Mouse (Mus musculus) splenic B cell, adult 2 months (primary cell): ENCODE measurements around the gene Ephb2.

Source experiments
- DNase-seq: peaks from one replicate; pipeline ENCODE4 v3.0.0-alpha.2; 2011; ENCODE audit warnings: low read depth, low spot score
- H3K27me3 ChIP-seq: 2 replicates; pipeline ENCODE4 v1.6.1; 2012; ENCODE audit warnings: mild to moderate bottlenecking, low read length, moderate library complexity, mixed read lengths; ENCODE audit not compliant: control insufficient read depth, poor library complexity, insufficient read depth, severe bottlenecking
- H3K36me3 ChIP-seq: 2 replicates; pipeline ENCODE4 v1.6.1; 2012; ENCODE audit warnings: mild to moderate bottlenecking, low read length, moderate library complexity, mixed read lengths; ENCODE audit not compliant: control insufficient read depth, poor library complexity, insufficient read depth, severe bottlenecking

Ephb2 gene

DNA sequence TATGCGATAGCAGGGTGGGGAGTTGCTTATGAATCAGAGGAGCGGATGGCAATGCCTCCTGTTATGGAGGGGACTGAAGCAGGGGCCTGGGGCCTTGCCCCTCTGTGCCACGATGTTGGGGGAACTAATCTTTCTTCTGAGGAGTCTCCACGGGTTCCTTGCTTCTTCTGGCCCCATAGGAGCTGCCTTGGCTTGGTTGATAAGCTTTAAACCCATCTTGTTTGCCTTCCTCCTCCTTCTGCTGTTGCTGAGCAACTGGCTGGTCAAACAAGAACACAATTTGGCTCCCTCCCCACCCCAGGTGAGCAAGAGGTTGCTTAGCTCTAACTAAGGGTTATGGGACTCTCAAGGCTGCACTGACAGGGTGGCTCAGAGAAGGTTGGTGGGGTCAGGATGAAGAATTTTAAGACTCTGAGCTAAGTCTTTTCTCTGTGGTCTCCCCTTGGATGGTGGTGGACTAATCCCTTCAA, 225.4 kb downstream of the Ephb2 start, which contains the start of gene Tex46:
TSS of gene Tex46 (plus strand) at position 51 of the 470 bp plus-strand sequence.
- Histone ChIP-seq H3K36me3 (no peaks in the 10 kb centered on the region), H3K27me3 (no peaks in the 10 kb centered on the region)
- no peak for DNase-seq

DNA sequence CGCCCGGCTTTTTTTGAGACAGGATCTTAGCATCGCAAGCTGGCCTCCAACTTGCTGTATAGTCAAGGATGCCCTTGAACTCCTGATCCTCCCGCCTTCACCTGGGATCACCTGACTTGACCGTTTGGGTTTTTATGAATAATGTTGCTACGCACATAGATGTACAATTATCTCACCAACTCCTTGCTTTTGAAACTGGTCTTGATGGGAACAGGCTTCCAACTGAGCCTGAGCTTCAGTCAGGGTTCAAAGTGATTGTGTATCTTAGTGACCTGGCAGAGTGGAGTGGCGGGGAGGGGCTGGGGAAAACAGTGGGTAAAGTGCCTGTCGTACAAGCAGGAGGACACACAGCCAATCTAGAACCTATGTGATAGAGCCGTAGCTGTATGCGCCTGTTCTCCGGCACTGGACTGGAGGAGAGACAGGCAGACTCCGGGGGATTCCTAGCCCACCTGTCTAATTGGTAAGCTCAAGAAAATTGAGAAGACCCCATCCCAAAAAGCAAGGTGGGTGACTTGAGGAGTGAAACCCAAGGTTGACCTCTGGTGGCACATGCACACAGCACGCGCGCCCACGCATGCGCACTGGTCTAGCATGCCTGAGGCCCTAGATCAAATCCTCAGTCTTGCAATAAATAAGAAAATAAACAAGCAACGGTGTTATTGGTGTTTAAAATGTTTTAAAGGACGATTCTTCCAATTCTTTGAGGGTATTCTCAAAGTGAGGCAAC, 229.9 kb downstream of the Ephb2 start:
- Histone ChIP-seq H3K36me3 (no peaks in the 10 kb centered on the region), H3K27me3 (no peaks in the 10 kb centered on the region)
- no peak for DNase-seq

DNA sequence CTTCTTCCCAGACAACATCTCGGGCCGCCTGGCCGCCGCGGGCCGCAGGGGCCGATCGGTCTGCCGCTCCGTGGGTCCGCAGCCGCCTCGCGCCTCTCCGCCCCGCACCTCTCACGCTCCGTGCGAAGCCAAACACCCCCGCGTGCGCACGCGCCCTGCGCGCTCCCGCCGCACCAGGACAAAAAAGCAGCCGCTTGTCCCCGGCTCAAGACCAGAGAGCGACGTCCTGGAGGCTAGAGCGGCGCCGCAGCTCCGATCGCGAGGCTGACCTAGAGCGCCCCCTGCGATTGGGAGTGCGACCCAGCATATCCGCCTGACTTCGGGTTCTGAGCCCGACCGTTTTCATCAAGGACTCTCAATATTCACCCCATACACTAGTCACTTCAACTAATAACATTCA, 233.2 kb downstream of the Ephb2 start, which contains the start of gene Kdm1a:
TSS of gene Kdm1a (minus strand) at position 156 of the 400 bp plus-strand sequence.
- Histone ChIP-seq H3K36me3 (no peaks in the 10 kb centered on the region), H3K27me3 (no peaks in the 10 kb centered on the region)
- peak; percentile 97 for DNase-seq

DNA sequence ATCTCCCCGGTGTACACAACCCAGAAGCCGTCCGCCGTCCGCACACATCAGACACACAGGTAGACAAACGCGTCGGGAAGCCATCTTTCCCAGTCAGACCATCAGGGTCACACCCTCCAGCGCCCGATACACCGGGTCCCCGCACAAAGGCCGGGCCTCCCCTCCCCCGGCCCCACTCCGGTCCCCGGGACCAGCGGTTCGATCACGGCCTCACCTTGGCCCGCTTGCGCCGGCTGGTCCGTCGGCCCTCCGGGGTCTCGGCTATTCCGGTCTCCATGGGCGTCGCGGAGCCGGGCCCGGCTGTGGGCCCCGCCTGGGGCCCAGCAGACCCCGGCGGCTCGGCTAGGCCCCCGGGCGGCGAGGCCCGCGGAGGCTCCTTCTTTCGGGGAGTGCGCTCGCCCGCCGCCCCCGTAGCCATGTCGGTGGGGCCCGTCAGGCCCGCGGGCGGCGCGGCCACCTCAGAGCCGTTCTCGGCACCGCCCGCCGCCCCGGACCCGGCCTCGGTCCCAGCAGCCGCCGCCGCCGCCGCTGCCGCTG, 233.7 kb downstream of the Ephb2 start:
- H3K36me3 ChIP-seq: no peaks in the 10 kb centered on the region
- H3K27me3 ChIP-seq: no peaks in the 10 kb centered on the region
- DNase-seq: peak; percentile 50

- Histone ChIP-seq H3K36me3 (no peaks in the 10 kb centered on the region), H3K27me3 (no peaks in the 10 kb centered on the region)
- peak; percentile 20 for DNase-seq
Observed at GRCm38 (mm10) chr4:136601476-136601875, 234.3 kb downstream of the Ephb2 start.

DNA sequence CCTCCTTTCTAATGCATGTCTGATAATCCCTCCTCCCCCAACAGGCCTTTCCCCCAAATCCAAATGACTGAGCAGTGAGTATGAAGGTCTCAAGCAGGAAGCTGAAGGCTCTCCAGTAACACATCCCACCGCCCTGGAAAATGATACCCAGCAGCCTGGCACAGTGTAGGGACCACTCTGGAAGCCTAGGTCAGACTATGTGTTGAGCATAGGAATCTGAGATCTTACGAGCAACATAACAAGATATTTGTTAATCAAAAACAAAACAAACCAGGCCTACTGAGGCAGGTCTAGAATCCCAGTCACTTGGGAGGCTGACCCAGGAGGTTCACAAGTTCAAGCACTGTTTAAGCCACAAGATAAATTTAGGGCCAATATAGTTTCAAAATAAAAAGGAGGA, 235.3 kb downstream of the Ephb2 start:
- H3K36me3 ChIP-seq: no peaks in the 10 kb centered on the region
- no peak for DNase-seq
- H3K27me3 ChIP-seq: no peaks in the 10 kb centered on the region

GRCm38 (mm10) chr4:136599869-136600268, 235.9 kb downstream of the Ephb2 start:
- peak; percentile 16 for DNase-seq
- no peaks in the 10 kb centered on the region for H3K27me3 ChIP-seq
- no peaks in the 10 kb centered on the region for H3K36me3 ChIP-seq

DNA sequence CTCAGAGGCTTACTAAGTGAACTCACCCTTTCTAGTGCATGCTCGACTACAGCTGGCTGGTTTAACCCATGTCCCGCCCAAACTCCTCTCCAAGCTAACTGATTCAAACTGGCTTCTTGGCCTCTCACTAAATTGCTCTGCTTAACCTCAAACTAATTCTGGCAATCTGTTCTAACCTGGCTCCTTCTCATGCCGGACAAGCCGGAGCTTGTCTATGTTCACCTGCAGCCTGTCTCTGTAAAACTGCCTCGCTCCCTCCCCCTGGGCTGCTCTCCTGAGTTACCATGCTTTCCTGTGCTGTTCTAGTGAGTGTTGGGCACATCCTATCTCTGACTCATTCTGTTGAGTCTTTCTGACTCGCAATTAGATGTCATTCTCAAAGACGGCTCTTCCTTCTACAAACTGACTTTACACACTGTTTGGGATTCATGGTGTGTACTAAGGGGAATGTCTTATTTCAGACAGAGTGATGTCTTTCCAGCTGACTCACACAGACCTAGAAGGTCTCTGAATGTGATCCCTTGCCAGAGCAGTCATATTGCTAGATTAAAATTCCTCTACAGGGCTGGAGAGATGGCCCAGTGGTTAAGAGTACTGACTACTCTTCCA, 237.4 kb downstream of the Ephb2 start:
- H3K27me3 ChIP-seq: no peaks in the 10 kb centered on the region
- no peak for DNase-seq
- no peaks in the 10 kb centered on the region for H3K36me3 ChIP-seq
